Mouse (Mus musculus) hindlimb bud, embryonic 11.5 days (tissue): ENCODE measurements around the gene Impdh2.

ENCODE experiments used
- DNase-seq: peaks from one replicate; pipeline ENCODE4 v3.0.0-alpha.2; 2012; ENCODE audit warnings: low read depth, low spot score; ENCODE audit errors: extremely low spot score

Impdh2 gene

GRCm38 (mm10) chr9:108560227-108560841 lies at the start of gene Impdh2:
TSS of gene Impdh2 (plus strand) at chr9:108560286.
- peak; percentile 95 for DNase-seq

GRCm38 (mm10) chr9:108516380-108517251 lies 43.5 kb upstream of the Impdh2 start, which contains the start of gene Qrich1:
TSS of gene Qrich1 (plus strand) at chr9:108516806.
- DNase-seq, result peak; percentile 95

GRCm38 (mm10) chr9:108517253-108517930 lies 42.7 kb upstream of the Impdh2 start:
- peak; percentile 35 for DNase-seq

- DNase-seq, result peak; percentile 35
Measured at GRCm38 (mm10) chr9:108517931-108518332, 42.2 kb upstream of the Impdh2 start.

- DNase-seq, result no peak
Measured at GRCm38 (mm10) chr9:108521604-108522003, 38.5 kb upstream of the Impdh2 start.

GRCm38 (mm10) chr9:108523341-108523740 lies 36.7 kb upstream of the Impdh2 start:
- no peak for DNase-seq

GRCm38 (mm10) chr9:108525400-108525799 lies 34.7 kb upstream of the Impdh2 start:
- no peak for DNase-seq

- no peak for DNase-seq
Measured at GRCm38 (mm10) chr9:108530954-108531353, 29.1 kb upstream of the Impdh2 start.

- DNase-seq, result no peak
Measured at GRCm38 (mm10) chr9:108531496-108531895, 28.6 kb upstream of the Impdh2 start.

- no peak for DNase-seq
Measured at GRCm38 (mm10) chr9:108540846-108541245, 19.2 kb upstream of the Impdh2 start.

- DNase-seq, result no peak
Measured at GRCm38 (mm10) chr9:108545986-108546385, 14.1 kb upstream of the Impdh2 start.

- no peak for DNase-seq
Measured at GRCm38 (mm10) chr9:108546875-108547274, 13.2 kb upstream of the Impdh2 start.

- no peak for DNase-seq
Measured at GRCm38 (mm10) chr9:108559169-108559568, 917 bp upstream of the Impdh2 start.

- no peak for DNase-seq
Measured at GRCm38 (mm10) chr9:108563671-108564070, 3.6 kb downstream of the Impdh2 start.

GRCm38 (mm10) chr9:108564131-108564530 lies 4.0 kb downstream of the Impdh2 start:
- DNase-seq, result no peak

GRCm38 (mm10) chr9:108565881-108566814 lies 6.1 kb downstream of the Impdh2 start:
- DNase-seq, result no peak

- DNase-seq, result no peak
Measured at GRCm38 (mm10) chr9:108566815-108567776, 7.0 kb downstream of the Impdh2 start, which contains the start of gene Ndufaf3. TSS of gene Ndufaf3 (minus strand) at chr9:108567434.

GRCm38 (mm10) chr9:108567931-108568419 lies 7.9 kb downstream of the Impdh2 start:
- no peak for DNase-seq

- DNase-seq, result no peak
Measured at GRCm38 (mm10) chr9:108568511-108568921, 8.4 kb downstream of the Impdh2 start.
